Mouse (Mus musculus) cerebellum, adult 2 months (tissue): ENCODE measurements around the gene Spred2.

ENCODE experiments used
- CTCF ChIP-seq: fragments of 200-500 bp; IDR thresholded peaks from 2 replicates; pipeline ENCODE4 v1.5.1; 2011; ENCODE audit warnings: low read depth, mild to moderate bottlenecking, control low read depth, low read length, moderate library complexity, borderline replicate concordance; ENCODE audit not compliant: insufficient read depth
- POLR2A ChIP-seq: fragments of 200-500 bp; IDR thresholded peaks from 2 replicates; pipeline ENCODE4 v1.6.1; 2011; ENCODE audit warnings: low read length, control low read depth, borderline replicate concordance; ENCODE audit not compliant: insufficient read depth

GRCm38 (mm10) chr11:19997940-19998339, 73.8 kb downstream of the Spred2 start:
- TF ChIP-seq CTCF: no peak
- TF ChIP-seq POLR2A: no peak
